Mouse (Mus musculus) embryonic fibroblast, embryonic 13.5 days (primary cell): ENCODE measurements around the gene Plekhm2. TPM values are rescaled to one million over a fixed set of nuclear protein-coding genes. Genes with fewer than 3 reads are reported as not detected.

Experiments used
- H3K27ac ChIP-seq: 2 replicates; pipeline ENCODE4 v1.5.1; 2012; ENCODE audit warnings: low read length, control low read depth, inconsistent platforms; ENCODE audit not compliant: insufficient read depth
- H3K4me1 ChIP-seq: 2 replicates; pipeline ENCODE4 v1.6.1; 2011; ENCODE audit warnings: low read length; ENCODE audit not compliant: control insufficient read depth, insufficient read depth
- H3K4me3 ChIP-seq: 2 replicates; pipeline ENCODE4 v1.5.1; 2011; ENCODE audit warnings: mild to moderate bottlenecking, control low read depth, low read length; ENCODE audit not compliant: insufficient read depth
- CTCF ChIP-seq: IDR thresholded peaks from 2 replicates; pipeline ENCODE4 v1.5.1; 2011; ENCODE audit warnings: mild to moderate bottlenecking, control low read depth, low read length, moderate library complexity, borderline replicate concordance; ENCODE audit not compliant: insufficient read depth
- POLR2A ChIP-seq: IDR thresholded peaks from 2 replicates; pipeline ENCODE4 v1.6.1; 2011; ENCODE audit warnings: low read depth, mild to moderate bottlenecking, control low read depth, low read length, moderate library complexity
- polyA plus RNA-seq: library from polyadenylated mRNA; stranded (reverse); fragments of >200 nt; gene quantifications from 2 replicates; pipeline ENCODE4 v1.2.4, GENCODE M21; 2011; ENCODE audit warnings: low read depth; ENCODE audit not compliant: missing spikeins, insufficient read length

Plekhm2 gene
- polyA plus RNA-seq, 1 experiment = 29.8 TPM

GRCm38 (mm10) chr4:141651944-141652343, 12.8 kb downstream of the Plekhm2 start:
- Histone ChIP-seq H3K4me1 (no peaks in the 10 kb centered on the region), H3K27ac (no peak overlapping the region), H3K4me3 (no peak overlapping the region)
- TF ChIP-seq POLR2A = no peak
- no peak for TF ChIP-seq CTCF

DNA sequence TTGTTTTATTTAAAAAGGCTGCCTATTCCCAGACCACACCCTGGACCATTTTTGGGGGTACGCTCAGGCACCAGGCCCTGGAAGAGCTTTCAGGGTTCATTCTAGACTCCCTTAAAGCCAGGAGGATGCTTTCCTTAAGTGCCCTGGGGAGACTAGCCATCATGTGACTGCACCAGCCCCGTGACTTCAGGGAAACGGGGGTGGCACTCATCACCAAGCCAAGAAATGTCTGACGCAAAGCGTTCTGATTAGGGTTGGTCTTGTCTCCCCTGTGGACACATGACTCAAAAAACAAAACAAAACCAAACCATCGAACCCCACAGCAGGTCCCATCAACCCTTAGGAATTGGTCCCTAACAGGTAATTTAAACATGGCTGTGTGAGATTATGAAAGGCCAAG, 13.4 kb downstream of the Plekhm2 start:
- Histone ChIP-seq H3K27ac (no peak overlapping the region), H3K4me1 (no peaks in the 10 kb centered on the region), H3K4me3 (no peak overlapping the region)
- no peak for TF ChIP-seq POLR2A
- TF ChIP-seq CTCF = no peak

DNA sequence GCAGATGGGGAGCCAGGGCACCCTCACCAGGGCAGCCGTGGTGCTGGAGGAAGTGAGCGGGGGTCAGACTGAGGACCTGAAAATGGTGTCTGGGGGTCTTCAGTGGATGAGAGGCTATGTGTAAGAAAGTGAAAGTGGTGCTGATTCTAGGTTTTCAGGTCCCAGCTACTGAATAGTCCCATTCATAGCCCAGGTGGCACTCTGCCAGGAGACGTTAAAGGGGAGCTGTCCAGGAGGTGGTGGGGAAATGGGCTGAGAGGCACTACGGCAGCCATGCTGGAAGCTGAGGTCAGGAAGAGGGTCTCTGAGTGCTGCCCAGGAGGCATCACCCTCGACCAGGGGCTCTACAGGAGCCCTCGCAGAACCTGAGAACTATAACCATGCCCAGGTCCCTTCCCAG, 15.5 kb downstream of the Plekhm2 start:
- Histone ChIP-seq H3K4me1 (no peaks in the 10 kb centered on the region), H3K4me3 (no peak overlapping the region), H3K27ac (no peak overlapping the region)
- no peak for TF ChIP-seq POLR2A

DNA sequence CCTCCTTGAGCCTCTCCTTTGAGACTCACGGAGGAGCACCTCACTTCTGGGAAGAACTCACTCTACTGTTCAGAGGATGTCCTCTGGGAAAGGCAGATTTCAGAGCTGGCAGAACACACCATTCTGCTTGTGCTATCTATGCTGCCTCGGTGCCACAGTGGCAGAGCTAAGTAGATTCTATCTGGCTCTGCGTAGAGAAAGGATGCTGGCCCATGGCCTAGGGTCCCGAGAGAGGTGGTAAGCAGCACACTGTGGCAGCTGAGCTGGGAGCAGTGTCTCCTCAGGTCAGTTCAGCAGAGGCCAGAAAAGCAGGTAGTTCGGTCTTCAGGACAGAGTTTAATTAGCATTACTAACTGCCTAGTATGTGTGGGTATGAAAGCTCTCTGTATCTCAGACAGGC, 16.4 kb downstream of the Plekhm2 start:
- H3K4me3 ChIP-seq = no peak overlapping the region
- H3K27ac ChIP-seq = no peak overlapping the region
- TF ChIP-seq POLR2A (no peak), CTCF (no peak)
- 0 out of 2 replicates have a peak, but pooled peaks cover 2% of the 10 kb centered on the region for H3K4me1 ChIP-seq

DNA sequence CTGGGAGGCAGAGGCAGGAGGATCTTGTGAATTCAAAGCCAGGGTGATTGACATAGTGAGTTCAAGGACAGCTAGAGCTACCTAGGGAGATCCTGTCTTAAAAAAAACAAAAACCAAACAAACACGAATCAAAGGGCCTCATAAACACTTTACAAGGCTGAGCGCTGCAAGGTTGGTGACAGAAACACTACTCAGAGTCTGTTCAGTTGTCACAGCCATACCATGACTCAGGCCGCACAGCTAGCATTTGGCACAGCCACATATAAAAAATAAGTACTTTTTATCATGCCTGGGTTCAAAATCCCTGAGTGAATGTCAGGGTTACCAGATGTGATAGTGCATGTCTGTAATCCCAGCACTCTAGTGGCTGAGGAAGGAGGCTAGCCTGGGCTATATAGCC, 17.5 kb downstream of the Plekhm2 start:
- no peak for TF ChIP-seq POLR2A
- TF ChIP-seq CTCF = no peak
- H3K4me3 ChIP-seq = no peak overlapping the region
- H3K27ac ChIP-seq = no peak overlapping the region

DNA sequence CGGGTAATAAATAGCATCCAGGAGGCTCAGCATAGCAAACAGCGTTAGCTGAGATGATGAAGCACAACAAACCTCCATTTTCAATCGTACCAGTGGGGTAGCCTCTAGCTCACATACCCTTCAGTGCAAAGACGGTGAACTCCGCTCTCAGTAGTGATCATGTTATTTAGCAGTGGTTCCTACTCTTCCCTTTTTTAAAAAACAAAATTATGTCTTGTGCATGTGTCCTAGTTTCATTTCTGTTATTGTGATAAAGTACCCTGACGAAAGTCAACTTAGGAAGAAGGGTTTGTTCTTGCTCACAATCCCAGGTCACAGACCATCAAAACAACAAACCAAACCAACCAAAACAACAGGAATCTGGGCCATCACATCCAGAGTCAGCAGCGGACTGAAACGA, 18.7 kb downstream of the Plekhm2 start:
- Histone ChIP-seq H3K4me3 (no peak overlapping the region), H3K4me1 (0 out of 2 replicates have a peak, but pooled peaks cover 2% of the 10 kb centered on the region), H3K27ac (no peak overlapping the region)
- TF ChIP-seq CTCF = no peak
- no peak for TF ChIP-seq POLR2A

More for the DNA sequence above, 17.5 kb downstream of the Plekhm2 start:
- 0 out of 2 replicates have a peak, but pooled peaks cover 2% of the 10 kb centered on the region for H3K4me1 ChIP-seq

- Histone ChIP-seq H3K27ac (no peak overlapping the region), H3K4me3 (no peak overlapping the region), H3K4me1 (0 out of 2 replicates have a peak, but pooled peaks cover 2% of the 10 kb centered on the region)
- TF ChIP-seq POLR2A (no peak), CTCF (no peak)
These were observed 21.4 kb downstream of the Plekhm2 start for GRCm38 (mm10) chr4:141643118-141643855.

DNA sequence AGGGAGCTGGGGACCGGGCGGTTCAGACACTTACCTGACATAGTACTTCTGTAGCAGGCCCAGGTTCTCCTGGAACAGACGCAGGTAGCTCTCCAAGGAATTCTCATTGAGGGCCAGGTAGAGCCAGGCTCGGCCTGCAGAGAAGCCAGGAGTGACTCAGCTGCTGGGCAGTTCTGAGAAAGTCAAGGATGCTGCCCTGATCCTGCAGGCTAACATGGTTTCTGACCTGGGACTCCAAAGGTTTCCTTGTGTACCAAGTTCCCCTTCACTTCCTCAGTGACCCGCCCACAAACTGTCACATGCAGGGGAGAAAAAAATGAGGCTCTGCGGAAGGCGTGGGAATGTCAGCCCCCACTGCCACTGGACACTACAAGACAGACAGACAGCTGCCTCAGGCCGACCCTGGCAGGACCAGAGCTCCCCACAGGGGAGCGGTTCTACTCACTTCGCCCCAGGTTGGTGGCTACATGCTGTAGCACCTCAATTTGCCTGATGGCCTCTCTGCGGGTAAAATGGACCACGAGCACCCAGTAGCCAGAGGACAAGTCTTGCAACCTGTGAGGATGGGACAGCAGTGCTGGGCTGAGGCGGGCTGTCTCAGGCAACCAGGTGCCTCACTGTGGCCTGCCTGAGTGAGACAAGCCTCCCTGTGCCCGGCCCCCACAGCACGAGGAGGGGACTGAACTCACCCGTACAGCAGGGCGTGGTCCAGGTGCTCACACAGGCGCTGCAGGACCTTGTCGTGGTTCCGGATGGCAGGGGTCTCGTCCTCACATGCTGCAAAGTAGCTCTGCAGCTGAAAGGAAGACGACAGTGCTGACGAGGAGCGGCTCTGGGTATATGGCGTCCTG, 22.5 kb downstream of the Plekhm2 start:
- TF ChIP-seq POLR2A = no peak
- 0 out of 2 replicates have a peak, but pooled peaks cover 2% of the 10 kb centered on the region for H3K4me1 ChIP-seq
- no peak overlapping the region for H3K27ac ChIP-seq
- H3K4me3 ChIP-seq = no peak overlapping the region

DNA sequence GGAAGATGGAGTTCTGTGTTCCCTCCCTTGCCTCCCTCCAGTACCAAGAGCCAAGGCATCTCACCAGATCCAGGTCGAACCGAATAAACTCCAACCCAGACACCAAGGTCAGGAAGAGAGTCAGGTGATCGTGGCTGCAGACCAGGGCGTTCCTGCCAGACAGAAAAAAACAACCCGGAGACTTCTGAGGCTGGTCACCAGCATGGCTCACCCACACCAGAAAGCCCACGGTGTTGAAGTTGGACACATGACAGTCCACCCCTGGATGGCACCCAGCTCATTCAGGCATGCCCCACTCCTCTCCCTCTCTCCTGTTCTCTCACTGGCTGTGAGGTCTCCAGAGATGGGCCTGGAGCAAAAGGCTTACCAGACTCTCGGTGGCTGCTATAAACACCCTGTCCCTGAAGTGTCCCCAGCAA, 23.3 kb downstream of the Plekhm2 start:
- no peak for TF ChIP-seq POLR2A
- no peak for TF ChIP-seq CTCF
- H3K27ac ChIP-seq = no peak overlapping the region
- H3K4me3 ChIP-seq = no peak overlapping the region
- H3K4me1 ChIP-seq = 0 out of 2 replicates have a peak, but pooled peaks cover 2% of the 10 kb centered on the region

DNA sequence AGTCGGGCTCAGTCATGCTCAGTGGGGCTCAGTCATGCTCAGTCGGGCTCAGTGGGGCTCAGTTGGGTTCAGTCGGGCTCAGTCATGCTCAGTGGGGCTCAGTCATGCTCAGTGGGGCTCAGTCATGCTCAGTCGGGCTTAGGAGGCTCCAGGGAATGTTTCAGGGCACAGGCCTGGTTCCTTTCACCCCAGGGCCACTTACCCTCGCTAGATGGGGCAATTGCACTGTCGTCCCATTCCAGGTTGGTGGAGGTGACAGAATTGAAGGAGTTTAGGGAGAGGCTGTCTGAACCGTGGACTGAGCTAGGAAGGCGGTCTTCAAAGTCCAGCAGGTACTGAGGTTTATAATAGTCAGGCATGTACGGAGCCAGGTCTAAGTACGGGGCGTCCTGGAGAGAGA, 25.2 kb downstream of the Plekhm2 start:
- TF ChIP-seq CTCF (no peak), POLR2A (no peak)

More for the DNA sequence above, 25.2 kb downstream of the Plekhm2 start:
- Histone ChIP-seq H3K4me1 (0 out of 2 replicates have a peak, but pooled peaks cover 2% of the 10 kb centered on the region), H3K27ac (no peak overlapping the region), H3K4me3 (no peak overlapping the region)
